Mouse (Mus musculus): Measurements from ENCODE around the gene Zscan20. TPM values are rescaled to one million over a fixed set of nuclear protein-coding genes. Genes with fewer than 3 reads are reported as not detected.

Gene Zscan20
- polyA plus RNA-seq, 1 experiment from 2014 or later: 2.6 TPM

GRCm38 (mm10) chr4:128641766-128642717 lies 32.1 kb upstream of the Zscan20 start:
- H3K4me1 ChIP-seq (ENCODE audit: control insufficient read depth, insufficient read depth, low read length): peaks cover 25% of the 10 kb centered on the region
- no peak for ATAC-seq (replicated peaks; ENCODE audit: insufficient number of reproducible peaks, low FRiP score, low TSS enrichment)
- H3K4me2 ChIP-seq: no peak overlapping the region
- no peak overlapping the region for H3K9ac ChIP-seq (ENCODE audit: low read depth, low read length)
- no peaks in the 10 kb centered on the region for H3K36me3 ChIP-seq (ENCODE audit: control insufficient read depth, insufficient read depth, low read length)
- 31% methylated on average over 23 of the region's 23 CpGs for WGBS (ENCODE audit: insufficient replicate concordance)
- H3K4me3 ChIP-seq (ENCODE audit: low read depth, low read length): no peak overlapping the region
- H3K9me3 ChIP-seq (replicated peaks; ENCODE audit: control insufficient read depth, low read length): no peaks in the 10 kb centered on the region
- H3K27ac ChIP-seq (ENCODE audit: low read depth, low read length): peak overlapping the region; percentile 41; the same call in 1 of the 2 replicates
- H3K27me3 ChIP-seq (ENCODE audit: control insufficient read depth, insufficient read depth, low read length): no peaks in the 10 kb centered on the region

GRCm38 (mm10) chr4:128638265-128638923 lies 28.5 kb upstream of the Zscan20 start:
- Histone ChIP-seq H3K9ac (ENCODE audit: low read depth, low read length) (no peak overlapping the region), H3K4me2 (no peak overlapping the region), H3K4me1 (ENCODE audit: control insufficient read depth, insufficient read depth, low read length) (peaks cover 26% of the 10 kb centered on the region), H3K27ac (ENCODE audit: low read depth, low read length) (no peak overlapping the region), H3K9me3 (replicated peaks; ENCODE audit: control insufficient read depth, low read length) (no peaks in the 10 kb centered on the region), H3K36me3 (ENCODE audit: control insufficient read depth, insufficient read depth, low read length) (no peaks in the 10 kb centered on the region), H3K27me3 (ENCODE audit: control insufficient read depth, insufficient read depth, low read length) (no peaks in the 10 kb centered on the region), H3K4me3 (ENCODE audit: low read depth, low read length) (no peak overlapping the region)
- no peak for ATAC-seq (replicated peaks; ENCODE audit: insufficient number of reproducible peaks, low FRiP score, low TSS enrichment)
- WGBS (ENCODE audit: insufficient replicate concordance): 82% methylated on average over 18 of the region's 18 CpGs

GRCm38 (mm10) chr4:128637250-128637649 lies 27.4 kb upstream of the Zscan20 start:
- Histone ChIP-seq H3K36me3 (ENCODE audit: control insufficient read depth, insufficient read depth, low read length) (no peaks in the 10 kb centered on the region), H3K27ac (ENCODE audit: low read depth, low read length) (peak overlapping the region; percentile 3; the same call in 1 of the 2 replicates), H3K4me2 (no peak overlapping the region), H3K9me3 (replicated peaks; ENCODE audit: control insufficient read depth, low read length) (no peaks in the 10 kb centered on the region), H3K4me1 (ENCODE audit: control insufficient read depth, insufficient read depth, low read length) (peaks cover 21% of the 10 kb centered on the region), H3K27me3 (ENCODE audit: control insufficient read depth, insufficient read depth, low read length) (no peaks in the 10 kb centered on the region), H3K4me3 (ENCODE audit: low read depth, low read length) (no peak overlapping the region), H3K9ac (ENCODE audit: low read depth, low read length) (no peak overlapping the region)
- WGBS (ENCODE audit: insufficient replicate concordance): 40% methylated on average over 11 of the region's 11 CpGs
- ATAC-seq (replicated peaks; ENCODE audit: insufficient number of reproducible peaks, low FRiP score, low TSS enrichment): no peak; the same call in 1 of the 2 replicates

GRCm38 (mm10) chr4:128635894-128636585 lies 26.1 kb upstream of the Zscan20 start:
- Histone ChIP-seq H3K36me3 (ENCODE audit: control insufficient read depth, insufficient read depth, low read length) (no peaks in the 10 kb centered on the region), H3K4me1 (ENCODE audit: control insufficient read depth, insufficient read depth, low read length) (peaks cover 15% of the 10 kb centered on the region)
- no peak for ATAC-seq (replicated peaks; ENCODE audit: insufficient number of reproducible peaks, low FRiP score, low TSS enrichment)

GRCm38 (mm10) chr4:128635451-128635850 lies 25.6 kb upstream of the Zscan20 start:
- Histone ChIP-seq H3K9ac (ENCODE audit: low read depth, low read length) (no peak overlapping the region), H3K27ac (ENCODE audit: low read depth, low read length) (no peak overlapping the region)
- no peak for ATAC-seq (replicated peaks; ENCODE audit: insufficient number of reproducible peaks, low FRiP score, low TSS enrichment)

More at GRCm38 (mm10) chr4:128635894-128636585, 26.1 kb upstream of the Zscan20 start:
- no peaks in the 10 kb centered on the region for H3K27me3 ChIP-seq (ENCODE audit: control insufficient read depth, insufficient read depth, low read length)
- no peak overlapping the region for H3K9ac ChIP-seq (ENCODE audit: low read depth, low read length)
- H3K4me3 ChIP-seq (ENCODE audit: low read depth, low read length): no peak overlapping the region
- no peaks in the 10 kb centered on the region for H3K9me3 ChIP-seq (replicated peaks; ENCODE audit: control insufficient read depth, low read length)
- no peak overlapping the region for H3K4me2 ChIP-seq
- H3K27ac ChIP-seq (ENCODE audit: low read depth, low read length): no peak overlapping the region
- WGBS (ENCODE audit: insufficient replicate concordance): 51% methylated on average over 10 of the region's 10 CpGs

GRCm38 (mm10) chr4:128621109-128621508 lies 11.2 kb upstream of the Zscan20 start:
- WGBS (ENCODE audit: insufficient replicate concordance): 78% methylated on average over 8 of the region's 8 CpGs
- H3K27ac ChIP-seq (ENCODE audit: low read depth, low read length): no peak overlapping the region
- H3K4me3 ChIP-seq (ENCODE audit: low read depth, low read length): no peak overlapping the region
- no peak overlapping the region for H3K4me2 ChIP-seq
- no peak for ATAC-seq (replicated peaks; ENCODE audit: insufficient number of reproducible peaks, low FRiP score, low TSS enrichment)
- no peaks in the 10 kb centered on the region for H3K9me3 ChIP-seq (replicated peaks; ENCODE audit: control insufficient read depth, low read length)
- H3K36me3 ChIP-seq (ENCODE audit: control insufficient read depth, insufficient read depth, low read length): no peaks in the 10 kb centered on the region
- no peak overlapping the region for H3K9ac ChIP-seq (ENCODE audit: low read depth, low read length)
- H3K27me3 ChIP-seq (ENCODE audit: control insufficient read depth, insufficient read depth, low read length): peaks cover 11% of the 10 kb centered on the region; the same call in 1 of the 2 replicates
- H3K4me1 ChIP-seq (ENCODE audit: control insufficient read depth, insufficient read depth, low read length): peaks cover 12% of the 10 kb centered on the region

More at GRCm38 (mm10) chr4:128635451-128635850, 25.6 kb upstream of the Zscan20 start:
- Histone ChIP-seq H3K4me3 (ENCODE audit: low read depth, low read length) (no peak overlapping the region), H3K4me1 (ENCODE audit: control insufficient read depth, insufficient read depth, low read length) (peaks cover 15% of the 10 kb centered on the region), H3K4me2 (no peak overlapping the region), H3K27me3 (ENCODE audit: control insufficient read depth, insufficient read depth, low read length) (no peaks in the 10 kb centered on the region), H3K36me3 (ENCODE audit: control insufficient read depth, insufficient read depth, low read length) (no peaks in the 10 kb centered on the region), H3K9me3 (replicated peaks; ENCODE audit: control insufficient read depth, low read length) (no peaks in the 10 kb centered on the region)
- 82% methylated on average over 7 of the region's 7 CpGs for WGBS (ENCODE audit: insufficient replicate concordance)

GRCm38 (mm10) chr4:128620572-128620971 lies 10.7 kb upstream of the Zscan20 start:
- Histone ChIP-seq H3K9me3 (replicated peaks; ENCODE audit: control insufficient read depth, low read length) (no peaks in the 10 kb centered on the region), H3K27me3 (ENCODE audit: control insufficient read depth, insufficient read depth, low read length) (peaks cover 11% of the 10 kb centered on the region; the same call in 1 of the 2 replicates), H3K36me3 (ENCODE audit: control insufficient read depth, insufficient read depth, low read length) (no peaks in the 10 kb centered on the region), H3K4me3 (ENCODE audit: low read depth, low read length) (no peak overlapping the region), H3K4me1 (ENCODE audit: control insufficient read depth, insufficient read depth, low read length) (peaks cover 12% of the 10 kb centered on the region), H3K4me2 (no peak overlapping the region), H3K9ac (ENCODE audit: low read depth, low read length) (no peak overlapping the region), H3K27ac (ENCODE audit: low read depth, low read length) (no peak overlapping the region)
- WGBS (ENCODE audit: insufficient replicate concordance): 68% methylated on average over 6 of the region's 6 CpGs
- ATAC-seq (replicated peaks; ENCODE audit: insufficient number of reproducible peaks, low FRiP score, low TSS enrichment): no peak

GRCm38 (mm10) chr4:128618963-128619362 lies 9.1 kb upstream of the Zscan20 start:
- ATAC-seq (replicated peaks; ENCODE audit: insufficient number of reproducible peaks, low FRiP score, low TSS enrichment): no peak
- Histone ChIP-seq H3K4me1 (ENCODE audit: control insufficient read depth, insufficient read depth, low read length) (peaks cover 12% of the 10 kb centered on the region), H3K9me3 (replicated peaks; ENCODE audit: control insufficient read depth, low read length) (no peaks in the 10 kb centered on the region), H3K36me3 (ENCODE audit: control insufficient read depth, insufficient read depth, low read length) (no peaks in the 10 kb centered on the region), H3K4me2 (no peak overlapping the region), H3K27me3 (ENCODE audit: control insufficient read depth, insufficient read depth, low read length) (peaks cover 11% of the 10 kb centered on the region; the same call in 1 of the 2 replicates), H3K27ac (ENCODE audit: low read depth, low read length) (no peak overlapping the region), H3K9ac (ENCODE audit: low read depth, low read length) (no peak overlapping the region), H3K4me3 (ENCODE audit: low read depth, low read length) (no peak overlapping the region)
- WGBS (ENCODE audit: insufficient replicate concordance): 59% methylated on average over 2 of the region's 2 CpGs

Measured in heart, embryonic 11.5 days (tissue).